Mouse (Mus musculus) hindbrain, embryonic 15.5 days (tissue): ENCODE measurements at regions not wholly inside any gene's neighbourhood (a gene's known extent, or its start where the extent isn't known, plus 50 kb on each side); places are given as distances from the start of the nearest gene placed in this dataset.

Source experiments
- ATAC-seq: fragments of 200-750 bp; cut with Nextera tagmentation; 2 replicates; pipeline ENCODE4 v1.8.0; 2017; ENCODE audit warnings: low read depth, moderate number of reproducible peaks, moderate TSS enrichment; ENCODE audit not compliant: low FRiP score
- H3K27ac ChIP-seq: fragments of 300-500 bp; sonication (generic); replicated peaks from 2 replicates; pipeline ENCODE4 v1.5.1; 2015; ENCODE audit warnings: mild to moderate bottlenecking, inconsistent platforms
- H3K27me3 ChIP-seq: fragments of 300-500 bp; sonication (generic); 2 replicates; pipeline ENCODE4 v1.6.1; 2015; ENCODE audit warnings: control low read depth, inconsistent platforms
- H3K36me3 ChIP-seq: fragments of 300-500 bp; sonication (generic); 2 replicates; pipeline ENCODE4 v1.6.1; 2015; ENCODE audit warnings: control low read depth, inconsistent platforms
- H3K4me1 ChIP-seq: fragments of 300-500 bp; sonication (generic); replicated peaks from 2 replicates; pipeline ENCODE4 v1.6.1; 2015; ENCODE audit warnings: control low read depth, inconsistent platforms
- H3K4me2 ChIP-seq: fragments of 300-500 bp; sonication (generic); 2 replicates; pipeline ENCODE4 v1.6.1; 2015; ENCODE audit warnings: moderate library complexity, mild to moderate bottlenecking, inconsistent platforms
- H3K4me3 ChIP-seq: fragments of 300-500 bp; sonication (generic); 2 replicates; pipeline ENCODE4 v1.5.1; 2015; ENCODE audit warnings: mild to moderate bottlenecking, inconsistent platforms
- H3K9ac ChIP-seq: fragments of 300-500 bp; sonication (generic); 2 replicates; pipeline ENCODE4 v1.6.1; 2015; ENCODE audit warnings: inconsistent platforms
- H3K9me3 ChIP-seq: fragments of 300-500 bp; sonication (generic); 2 replicates; pipeline ENCODE4 v1.6.1; 2016; ENCODE audit warnings: control low read depth, inconsistent platforms
- WGBS: fragments of 180-500 bp; shearing (Covaris S2); methylation state at CpG from one replicate; pipeline ENCODE4 v1.1.7; 2015; 5-methylcytosine and 5-hydroxymethylcytosine counted together

GRCm38 (mm10) chr12:15651293-15651692 lies 165.4 kb downstream of the Trib2 start:
- 92% methylated on average over 2 of the region's 2 CpGs for WGBS
- no peak overlapping the region for H3K27ac ChIP-seq
- H3K36me3 ChIP-seq, result no peaks in the 10 kb centered on the region
- H3K4me2 ChIP-seq, result no peak overlapping the region
- no peak overlapping the region for H3K4me3 ChIP-seq
- ATAC-seq, result no peak
- H3K4me1 ChIP-seq, result no peaks in the 10 kb centered on the region
- no peaks in the 10 kb centered on the region for H3K27me3 ChIP-seq
- no peaks in the 10 kb centered on the region for H3K9me3 ChIP-seq
- no peak overlapping the region for H3K9ac ChIP-seq

GRCm38 (mm10) chr12:15649906-15650305 lies 166.8 kb downstream of the Trib2 start:
- H3K27me3 ChIP-seq, result no peaks in the 10 kb centered on the region
- no peaks in the 10 kb centered on the region for H3K36me3 ChIP-seq
- no peak overlapping the region for H3K4me3 ChIP-seq
- no peak for ATAC-seq
- H3K9ac ChIP-seq, result no peak overlapping the region
- no peak overlapping the region for H3K27ac ChIP-seq
- H3K4me2 ChIP-seq, result no peak overlapping the region
- 74% methylated on average over 4 of the region's 4 CpGs for WGBS
- H3K4me1 ChIP-seq, result no peaks in the 10 kb centered on the region
- no peaks in the 10 kb centered on the region for H3K9me3 ChIP-seq

GRCm38 (mm10) chr12:15649226-15649625 lies 167.5 kb downstream of the Trib2 start:
- ATAC-seq, result no peak
- Histone ChIP-seq H3K9ac (no peak overlapping the region), H3K4me2 (no peak overlapping the region), H3K9me3 (no peaks in the 10 kb centered on the region), H3K27me3 (no peaks in the 10 kb centered on the region), H3K36me3 (no peaks in the 10 kb centered on the region), H3K4me1 (no peaks in the 10 kb centered on the region), H3K4me3 (no peak overlapping the region), H3K27ac (no peak overlapping the region)
- WGBS, result 68% methylated on average over 1 of the region's 1 CpGs

- ATAC-seq, result no peak
- Histone ChIP-seq H3K9ac (no peak overlapping the region), H3K27ac (no peak overlapping the region), H3K27me3 (no peaks in the 10 kb centered on the region), H3K4me3 (no peak overlapping the region), H3K4me1 (no peaks in the 10 kb centered on the region), H3K9me3 (no peaks in the 10 kb centered on the region), H3K36me3 (no peaks in the 10 kb centered on the region), H3K4me2 (no peak overlapping the region)
- WGBS, result 62% methylated on average over 9 of the region's 9 CpGs
These were observed 172.5 kb downstream of the Trib2 start for GRCm38 (mm10) chr12:15644074-15644672.

GRCm38 (mm10) chr12:15643669-15644068 lies 173.1 kb downstream of the Trib2 start:
- ATAC-seq, result no peak
- H3K4me1 ChIP-seq, result no peaks in the 10 kb centered on the region
- H3K4me2 ChIP-seq, result no peak overlapping the region
- H3K4me3 ChIP-seq, result no peak overlapping the region
- H3K27me3 ChIP-seq, result no peaks in the 10 kb centered on the region
- H3K9ac ChIP-seq, result no peak overlapping the region
- H3K9me3 ChIP-seq, result no peaks in the 10 kb centered on the region
- no peaks in the 10 kb centered on the region for H3K36me3 ChIP-seq
- WGBS, result 55% methylated on average over 3 of the region's 3 CpGs
- no peak overlapping the region for H3K27ac ChIP-seq

GRCm38 (mm10) chr12:15640320-15640719 lies 176.4 kb downstream of the Trib2 start:
- 81% methylated on average over 5 of the region's 5 CpGs for WGBS
- Histone ChIP-seq H3K27me3 (no peaks in the 10 kb centered on the region), H3K9ac (no peak overlapping the region), H3K36me3 (no peaks in the 10 kb centered on the region), H3K4me2 (no peak overlapping the region), H3K9me3 (no peaks in the 10 kb centered on the region), H3K4me1 (no peaks in the 10 kb centered on the region), H3K4me3 (no peak overlapping the region), H3K27ac (no peak overlapping the region)
- ATAC-seq, result no peak

- no peaks in the 10 kb centered on the region for H3K4me1 ChIP-seq
- no peaks in the 10 kb centered on the region for H3K9me3 ChIP-seq
- no peak overlapping the region for H3K4me3 ChIP-seq
- no peaks in the 10 kb centered on the region for H3K36me3 ChIP-seq
- H3K4me2 ChIP-seq, result no peak overlapping the region
- H3K27me3 ChIP-seq, result no peaks in the 10 kb centered on the region
- 77% methylated on average over 3 of the region's 3 CpGs for WGBS
- ATAC-seq, result no peak
- no peak overlapping the region for H3K9ac ChIP-seq
- H3K27ac ChIP-seq, result no peak overlapping the region
These were observed 186.8 kb downstream of the Trib2 start for GRCm38 (mm10) chr12:15629971-15630370.

GRCm38 (mm10) chr12:15619521-15619920 lies 197.2 kb downstream of the Trib2 start:
- Histone ChIP-seq H3K36me3 (no peaks in the 10 kb centered on the region), H3K9me3 (no peaks in the 10 kb centered on the region), H3K4me3 (no peak overlapping the region), H3K27ac (no peak overlapping the region), H3K27me3 (no peaks in the 10 kb centered on the region), H3K4me1 (peaks cover 8% of the 10 kb centered on the region), H3K4me2 (no peak overlapping the region), H3K9ac (no peak overlapping the region)
- no peak for ATAC-seq
- 92% methylated on average over 2 of the region's 2 CpGs for WGBS

- Histone ChIP-seq H3K4me2 (no peak overlapping the region), H3K4me1 (peaks cover 8% of the 10 kb centered on the region), H3K27ac (peak overlapping the region; percentile 14; the same call in 1 of the 2 replicates), H3K4me3 (no peak overlapping the region), H3K9me3 (no peaks in the 10 kb centered on the region), H3K9ac (no peak overlapping the region), H3K36me3 (no peaks in the 10 kb centered on the region), H3K27me3 (no peaks in the 10 kb centered on the region)
- ATAC-seq, result no peak
- WGBS, result 24% methylated on average over 1 of the region's 1 CpGs
These were observed 199.4 kb downstream of the Trib2 start for GRCm38 (mm10) chr12:15617312-15617711.

GRCm38 (mm10) chr12:15611847-15612580 lies 204.7 kb downstream of the Trib2 start:
- Histone ChIP-seq H3K36me3 (no peaks in the 10 kb centered on the region), H3K4me3 (no peak overlapping the region), H3K27ac (no peak overlapping the region), H3K27me3 (no peaks in the 10 kb centered on the region), H3K4me1 (no peaks in the 10 kb centered on the region), H3K4me2 (no peak overlapping the region), H3K9me3 (no peaks in the 10 kb centered on the region), H3K9ac (no peak overlapping the region)
- no peak for ATAC-seq
- 84% methylated on average over 5 of the region's 5 CpGs for WGBS

- no peaks in the 10 kb centered on the region for H3K9me3 ChIP-seq
- no peak overlapping the region for H3K9ac ChIP-seq
- no peaks in the 10 kb centered on the region for H3K27me3 ChIP-seq
- 87% methylated on average over 1 of the region's 1 CpGs for WGBS
- no peak overlapping the region for H3K4me2 ChIP-seq
- H3K4me3 ChIP-seq, result no peak overlapping the region
- H3K27ac ChIP-seq, result no peak overlapping the region
- no peak for ATAC-seq
- no peaks in the 10 kb centered on the region for H3K36me3 ChIP-seq
- H3K4me1 ChIP-seq, result peaks cover 13% of the 10 kb centered on the region
These were observed 209.6 kb downstream of the Trib2 start for GRCm38 (mm10) chr12:15607091-15607490.

- H3K4me3 ChIP-seq, result no peak overlapping the region
These were observed 210.6 kb downstream of the Trib2 start for GRCm38 (mm10) chr12:15606095-15606494.

GRCm38 (mm10) chr12:15604630-15605029 lies 212.1 kb downstream of the Trib2 start:
- no peaks in the 10 kb centered on the region for H3K9me3 ChIP-seq
- no peak overlapping the region for H3K4me3 ChIP-seq
- ATAC-seq, result no peak
- H3K27me3 ChIP-seq, result no peaks in the 10 kb centered on the region
- 79% methylated on average over 1 of the region's 1 CpGs for WGBS
- H3K4me1 ChIP-seq, result peaks cover 13% of the 10 kb centered on the region
- no peaks in the 10 kb centered on the region for H3K36me3 ChIP-seq
- H3K27ac ChIP-seq, result no peak overlapping the region
- H3K4me2 ChIP-seq, result no peak overlapping the region
- H3K9ac ChIP-seq, result no peak overlapping the region

More at GRCm38 (mm10) chr12:15606095-15606494, 210.6 kb downstream of the Trib2 start:
- Histone ChIP-seq H3K4me2 (no peak overlapping the region), H3K4me1 (peaks cover 13% of the 10 kb centered on the region), H3K9me3 (no peaks in the 10 kb centered on the region), H3K27me3 (no peaks in the 10 kb centered on the region), H3K9ac (no peak overlapping the region), H3K36me3 (no peaks in the 10 kb centered on the region), H3K27ac (no peak overlapping the region)
- 63% methylated on average over 4 of the region's 4 CpGs for WGBS
- ATAC-seq, result no peak
